Mouse (Mus musculus) stomach, embryonic 15.5 days (tissue): ENCODE measurements around the gene Gdf9. TPM values are rescaled to one million over a fixed set of nuclear protein-coding genes. Genes with fewer than 3 reads are reported as not detected.
"Not testable (repeated sequence)": the region's sequence is repeated elsewhere in the genome, so short reads cannot be mapped to it uniquely, and the experiment has no call there.

Experiments used
- ATAC-seq: fragments of 200-750 bp; cut with Nextera tagmentation; 2 replicates; pipeline ENCODE4 v1.8.0; 2017; ENCODE audit warnings: low read depth, moderate number of reproducible peaks, moderate TSS enrichment; ENCODE audit not compliant: insufficient read depth, low FRiP score
- H3K27ac ChIP-seq: fragments of 300-500 bp; sonication (generic); 2 replicates; pipeline ENCODE4 v1.5.1; 2015; ENCODE audit warnings: mild to moderate bottlenecking, inconsistent platforms
- H3K27me3 ChIP-seq: fragments of 300-500 bp; sonication (generic); replicated peaks from 2 replicates; pipeline ENCODE4 v1.6.1; 2015; ENCODE audit warnings: inconsistent platforms
- H3K36me3 ChIP-seq: fragments of 300-500 bp; sonication (generic); 2 replicates; pipeline ENCODE4 v1.6.1; 2015; ENCODE audit warnings: inconsistent platforms
- H3K4me1 ChIP-seq: fragments of 300-500 bp; sonication (generic); 2 replicates; pipeline ENCODE4 v1.6.1; 2015; ENCODE audit warnings: inconsistent platforms
- H3K4me2 ChIP-seq: fragments of 300-500 bp; sonication (generic); 2 replicates; pipeline ENCODE4 v1.6.1; 2015; ENCODE audit warnings: mild to moderate bottlenecking, inconsistent platforms
- H3K4me3 ChIP-seq: fragments of 300-500 bp; sonication (generic); replicated peaks from 2 replicates; pipeline ENCODE4 v1.5.1; 2015; ENCODE audit warnings: inconsistent platforms
- H3K9ac ChIP-seq: fragments of 300-500 bp; sonication (generic); 2 replicates; pipeline ENCODE4 v1.6.1; 2015; ENCODE audit warnings: inconsistent platforms
- H3K9me3 ChIP-seq: fragments of 300-500 bp; sonication (generic); 2 replicates; pipeline ENCODE4 v1.6.1; 2016; ENCODE audit warnings: inconsistent platforms
- WGBS: fragments of 180-500 bp; shearing (Covaris S2); methylation state at CpG from one replicate; pipeline ENCODE4 v1.1.7; 2015; 5-methylcytosine and 5-hydroxymethylcytosine counted together
- polyA plus RNA-seq: library from polyadenylated mRNA; unstranded; fragments of >200 nt; fragmentation: Nextera tagmentation; extraction: Ambion mirVana; gene quantifications from 2 replicates; pipeline ENCODE4 v1.2.1, GENCODE M21; 2015

Gdf9 gene
- 1.2 and 1.3 TPM in 2 replicates for polyA plus RNA-seq

- Histone ChIP-seq H3K27ac (peak within 1 kb of the TSS; percentile 67), H3K9ac (peak within 1 kb of the TSS; percentile 72), H3K27me3 (no peaks in the 10 kb centered on the region), H3K4me3 (peak within 1 kb of the TSS; percentile 80), H3K4me2 (peak within 1 kb of the TSS; percentile 70), H3K4me1 (peaks cover 8% of the 10 kb centered on the region; the same call in 1 of the 2 replicates), H3K36me3 (peaks cover 7% of the 10 kb centered on the region; the same call in 1 of the 2 replicates), H3K9me3 (no peaks in the 10 kb centered on the region)
- 0% methylated on average over 44 of the region's 44 CpGs for WGBS
- peak; percentile 93 for ATAC-seq
Measured at GRCm38 (mm10) chr11:53430670-53431346, at the start of gene Gdf9, which contains the start of gene Uqcrq. Gene Gdf9 (plus strand): TSS chr11:53431023. Gene Uqcrq (minus strand): TSS chr11:53430831.

- ATAC-seq = no peak
- no peaks in the 10 kb centered on the region for H3K27me3 ChIP-seq
- no peak overlapping the region for H3K4me2 ChIP-seq
- H3K4me3 ChIP-seq = no peak overlapping the region
- no peaks in the 10 kb centered on the region for H3K4me1 ChIP-seq
- H3K9ac ChIP-seq = no peak overlapping the region
- WGBS = 92% methylated on average over 2 of the region's 2 CpGs
- no peak overlapping the region for H3K27ac ChIP-seq
- no peaks in the 10 kb centered on the region for H3K9me3 ChIP-seq
- peaks cover 12% of the 10 kb centered on the region; the same call in 1 of the 2 replicates for H3K36me3 ChIP-seq
Measured at GRCm38 (mm10) chr11:53383758-53384428, 46.9 kb upstream of the Gdf9 start.

- no peak overlapping the region for H3K9ac ChIP-seq
- peaks cover 31% of the 10 kb centered on the region for H3K36me3 ChIP-seq
- no peaks in the 10 kb centered on the region for H3K9me3 ChIP-seq
- H3K4me1 ChIP-seq = no peaks in the 10 kb centered on the region
- H3K4me2 ChIP-seq = no peak overlapping the region
- 68% methylated on average over 1 of the region's 1 CpGs for WGBS
- H3K27ac ChIP-seq = no peak overlapping the region
- ATAC-seq = no peak
- no peak overlapping the region for H3K4me3 ChIP-seq
- no peaks in the 10 kb centered on the region for H3K27me3 ChIP-seq
Measured at GRCm38 (mm10) chr11:53393856-53394255, 37.0 kb upstream of the Gdf9 start.

- Histone ChIP-seq H3K4me2 (no peak overlapping the region), H3K27ac (no peak overlapping the region), H3K4me3 (no peak overlapping the region), H3K36me3 (peaks cover 47% of the 10 kb centered on the region), H3K9ac (no peak overlapping the region), H3K4me1 (no peaks in the 10 kb centered on the region), H3K27me3 (no peaks in the 10 kb centered on the region), H3K9me3 (no peaks in the 10 kb centered on the region)
- ATAC-seq = no peak
- WGBS = 78% methylated on average over 1 of the region's 1 CpGs
Measured at GRCm38 (mm10) chr11:53403638-53404037, 27.2 kb upstream of the Gdf9 start.

- H3K4me2 ChIP-seq = no peak overlapping the region
- no peak overlapping the region for H3K4me3 ChIP-seq
- no peaks in the 10 kb centered on the region for H3K9me3 ChIP-seq
- H3K9ac ChIP-seq = no peak overlapping the region
- no peaks in the 10 kb centered on the region for H3K27me3 ChIP-seq
- H3K36me3 ChIP-seq = peaks cover 51% of the 10 kb centered on the region
- H3K27ac ChIP-seq = no peak overlapping the region
- no peak for ATAC-seq
- H3K4me1 ChIP-seq = no peaks in the 10 kb centered on the region
Measured at GRCm38 (mm10) chr11:53411738-53412137, 19.1 kb upstream of the Gdf9 start.

- no peak overlapping the region for H3K27ac ChIP-seq
- no peak overlapping the region for H3K4me2 ChIP-seq
- H3K9ac ChIP-seq = no peak overlapping the region
- no peaks in the 10 kb centered on the region for H3K27me3 ChIP-seq
- no peaks in the 10 kb centered on the region for H3K4me1 ChIP-seq
- ATAC-seq = no peak
- H3K36me3 ChIP-seq = peaks cover 60% of the 10 kb centered on the region
- no peaks in the 10 kb centered on the region for H3K9me3 ChIP-seq
- 92% methylated on average over 4 of the region's 4 CpGs for WGBS
- no peak overlapping the region for H3K4me3 ChIP-seq
Measured at GRCm38 (mm10) chr11:53413871-53414270, 17.0 kb upstream of the Gdf9 start.

GRCm38 (mm10) chr11:53418048-53418447 lies 12.8 kb upstream of the Gdf9 start:
- Histone ChIP-seq H3K9ac (no peak overlapping the region), H3K4me3 (no peak overlapping the region), H3K9me3 (no peaks in the 10 kb centered on the region), H3K4me1 (no peaks in the 10 kb centered on the region), H3K27me3 (no peaks in the 10 kb centered on the region), H3K36me3 (peaks cover 39% of the 10 kb centered on the region), H3K27ac (no peak overlapping the region), H3K4me2 (no peak overlapping the region)
- no peak for ATAC-seq

- H3K27me3 ChIP-seq = no peaks in the 10 kb centered on the region
- no peaks in the 10 kb centered on the region for H3K4me1 ChIP-seq
- 73% methylated on average over 4 of the region's 4 CpGs for whole genome bisulfite sequencing
- peak; percentile 48; the same call in 1 of the 2 replicates for ATAC-seq
- no peak within 1 kb of the TSS for H3K4me2 ChIP-seq
- H3K4me3 ChIP-seq = no peak within 1 kb of the TSS
- no peak within 1 kb of the TSS for H3K9ac ChIP-seq
- H3K27ac ChIP-seq = no peak within 1 kb of the TSS
- peaks cover 17% of the 10 kb centered on the region for H3K36me3 ChIP-seq
- no peaks in the 10 kb centered on the region for H3K9me3 ChIP-seq
Measured at GRCm38 (mm10) chr11:53423036-53423435, 7.8 kb upstream of the Gdf9 start, which contains the start of gene Leap2. Gene Leap2 (minus strand): TSS chr11:53423170.

GRCm38 (mm10) chr11:53424826-53425225 lies 6.0 kb upstream of the Gdf9 start:
- Histone ChIP-seq H3K27ac (no peak overlapping the region), H3K4me2 (no peak overlapping the region), H3K4me3 (no peak overlapping the region), H3K9me3 (no peaks in the 10 kb centered on the region), H3K4me1 (peaks cover 5% of the 10 kb centered on the region; the same call in 1 of the 2 replicates), H3K36me3 (peaks cover 13% of the 10 kb centered on the region), H3K9ac (no peak overlapping the region), H3K27me3 (no peaks in the 10 kb centered on the region)
- WGBS = 49% methylated on average over 2 of the region's 2 CpGs
- no peak for ATAC-seq

GRCm38 (mm10) chr11:53425251-53425650 lies 5.6 kb upstream of the Gdf9 start:
- Histone ChIP-seq H3K9ac (no peak overlapping the region), H3K4me1 (peaks cover 8% of the 10 kb centered on the region; the same call in 1 of the 2 replicates), H3K4me2 (no peak overlapping the region), H3K27ac (no peak overlapping the region), H3K9me3 (no peaks in the 10 kb centered on the region), H3K36me3 (peaks cover 10% of the 10 kb centered on the region; the same call in 1 of the 2 replicates), H3K4me3 (no peak overlapping the region), H3K27me3 (no peaks in the 10 kb centered on the region)
- ATAC-seq = no peak
- WGBS = 33% methylated on average over 3 of the region's 3 CpGs

GRCm38 (mm10) chr11:53425711-53426255 lies 5.0 kb upstream of the Gdf9 start:
- peaks cover 10% of the 10 kb centered on the region; the same call in 1 of the 2 replicates for H3K36me3 ChIP-seq
- H3K27me3 ChIP-seq = no peaks in the 10 kb centered on the region
- no peaks in the 10 kb centered on the region for H3K9me3 ChIP-seq
- no peak overlapping the region for H3K4me2 ChIP-seq
- H3K4me1 ChIP-seq = peaks cover 8% of the 10 kb centered on the region; the same call in 1 of the 2 replicates
- H3K27ac ChIP-seq = no peak overlapping the region
- ATAC-seq = no peak
- WGBS = 87% methylated on average over 6 of the region's 6 CpGs
- no peak overlapping the region for H3K9ac ChIP-seq
- H3K4me3 ChIP-seq = no peak overlapping the region

- H3K4me1 ChIP-seq, H3K9ac ChIP-seq, H3K4me3 ChIP-seq, H3K4me2 ChIP-seq, H3K27me3 ChIP-seq, H3K27ac ChIP-seq, ATAC-seq, H3K9me3 ChIP-seq, H3K36me3 ChIP-seq: not testable (repeated sequence)
- WGBS = 86% methylated on average over 3 of the region's 3 CpGs
Measured at GRCm38 (mm10) chr11:53426914-53427313, 3.9 kb upstream of the Gdf9 start.
